Mouse (Mus musculus): Measurements from ENCODE around the gene 2410004B18Rik.

- TF ChIP-seq CTCF (IDR thresholded peaks at IDR 0.05; ENCODE audit: low read depth) (no peak), EP300 (IDR thresholded peaks at IDR 0.05; ENCODE audit: low read depth) (no peak)
These were observed 51.1 kb downstream of the 2410004B18Rik start for GRCm38 (mm10) chr3:145988684-145989575.

All from liver, postnatal 0 days (tissue).